Mouse (Mus musculus): ENCODE data around the gene Tspan32.
A peak's percentile ranks its signal among the peaks of the same experiment; 100 is the strongest.

Tspan32 gene

GRCm38 (mm10) chr7:143004727-143005343 is at the start of gene Tspan32:
Tspan32 (plus strand) TSS chr7:143005046.
- DNase-seq (ENCODE audit: low spot score in 2 of 2), result peak; percentile 69 to 82

GRCm38 (mm10) chr7:142956018-142956417 is 48.8 kb upstream of the Tspan32 start:
- no peak for DNase-seq (ENCODE audit: low spot score in 2 of 2)

GRCm38 (mm10) chr7:142958817-142959216 is 46.0 kb upstream of the Tspan32 start:
- no peak for DNase-seq (ENCODE audit: low spot score in 2 of 2)

GRCm38 (mm10) chr7:142959752-142960151 is 45.1 kb upstream of the Tspan32 start:
- no peak for DNase-seq (ENCODE audit: low spot score in 2 of 2)

GRCm38 (mm10) chr7:142967414-142967883 is 37.4 kb upstream of the Tspan32 start:
- DNase-seq (ENCODE audit: low spot score in 2 of 2), result peak in 1 of 2 experiments; percentile 28

- peak; percentile 25 to 69 for DNase-seq (ENCODE audit: low spot score in 2 of 2)
Measured at GRCm38 (mm10) chr7:142967884-142968808, 36.7 kb upstream of the Tspan32 start.

GRCm38 (mm10) chr7:142968809-142969511 is 35.9 kb upstream of the Tspan32 start, which contains the start of gene Ascl2:
Ascl2 (minus strand) TSS chr7:142969264.
- peak in 1 of 2 experiments; percentile 64 for DNase-seq (ENCODE audit: low spot score in 2 of 2)

- DNase-seq (ENCODE audit: low spot score in 2 of 2), result no peak
Measured at GRCm38 (mm10) chr7:142981908-142982307, 22.9 kb upstream of the Tspan32 start.

GRCm38 (mm10) chr7:142985146-142985545 is 19.7 kb upstream of the Tspan32 start:
- no peak for DNase-seq (ENCODE audit: low spot score in 2 of 2)

GRCm38 (mm10) chr7:142987718-142988117 is 17.1 kb upstream of the Tspan32 start:
- no peak for DNase-seq (ENCODE audit: low spot score in 2 of 2)

GRCm38 (mm10) chr7:142995004-142995403 is 9.8 kb upstream of the Tspan32 start:
- no peak for DNase-seq (ENCODE audit: low spot score in 2 of 2)

- DNase-seq (ENCODE audit: low spot score in 2 of 2), result peak; percentile 63 to 73
Measured at GRCm38 (mm10) chr7:142995630-142996338, 9.1 kb upstream of the Tspan32 start.

GRCm38 (mm10) chr7:142996998-142997397 is 7.8 kb upstream of the Tspan32 start:
- DNase-seq (ENCODE audit: low spot score in 2 of 2), result no peak

GRCm38 (mm10) chr7:142997403-142998150 is 7.3 kb upstream of the Tspan32 start:
- DNase-seq (ENCODE audit: low spot score in 2 of 2), result no peak

GRCm38 (mm10) chr7:143002679-143003078 is 2.2 kb upstream of the Tspan32 start:
- DNase-seq (ENCODE audit: low spot score in 2 of 2), result peak; percentile 68 to 85

GRCm38 (mm10) chr7:143005344-143006096 is 674 bp downstream of the Tspan32 start:
- peak in 1 of 2 experiments; percentile 58 for DNase-seq (ENCODE audit: low spot score in 2 of 2)

- peak; percentile 78 to 87 for DNase-seq (ENCODE audit: low spot score in 2 of 2)
Measured at GRCm38 (mm10) chr7:143006097-143006755, 1.4 kb downstream of the Tspan32 start.

GRCm38 (mm10) chr7:143006756-143007598 is 2.1 kb downstream of the Tspan32 start:
- DNase-seq (ENCODE audit: low spot score in 2 of 2), result peak; percentile 46 to 81

All from spleen, postnatal 4 days (tissue).